Mouse (Mus musculus) lung, postnatal 0 days (tissue): Measurements from ENCODE around the gene Taf13. TPM values are rescaled to one million over a fixed set of nuclear protein-coding genes. Genes with fewer than 3 reads are reported as not detected.
A peak's percentile ranks its signal among the peaks of the same experiment; 100 is the strongest.
"Not testable (repeated sequence)": the region's sequence is repeated elsewhere in the genome, so short reads cannot be mapped to it uniquely, and the experiment has no call there.

ENCODE experiments used
- ATAC-seq: fragments of 200-750 bp; cut with Nextera tagmentation; 2 replicates; pipeline ENCODE4 v1.8.0; 2017; ENCODE audit warnings: moderate library complexity
- DNase-seq: peaks from one replicate; pipeline ENCODE4 v3.0.0-alpha.2; 2016; ENCODE audit warnings: low spot score
- H3K27ac ChIP-seq: fragments of 300-500 bp; sonication (generic); 2 replicates; pipeline ENCODE4 v1.5.1; 2014; ENCODE audit warnings: antibody characterized with exemption, mild to moderate bottlenecking, low read length, mixed read lengths
- H3K27me3 ChIP-seq: fragments of 300-500 bp; sonication (generic); replicated peaks from 2 replicates; pipeline ENCODE4 v1.6.1; 2014; ENCODE audit warnings: low read length, mixed read lengths; ENCODE audit not compliant: insufficient read depth
- H3K36me3 ChIP-seq: fragments of 300-500 bp; sonication (generic); 2 replicates; pipeline ENCODE4 v1.6.1; 2014; ENCODE audit warnings: low read length, mixed read lengths; ENCODE audit not compliant: insufficient read depth
- H3K4me1 ChIP-seq: fragments of 300-500 bp; sonication (generic); 2 replicates; pipeline ENCODE4 v1.6.1; 2014; ENCODE audit warnings: antibody characterized with exemption, low read depth, low read length, mixed read lengths; ENCODE audit not compliant: insufficient read depth
- H3K4me2 ChIP-seq: fragments of 300-500 bp; sonication (generic); replicated peaks from 2 replicates; pipeline ENCODE4 v1.6.1; 2014; ENCODE audit warnings: low read depth, mild to moderate bottlenecking, low read length, moderate library complexity, mixed read lengths
- H3K4me3 ChIP-seq: fragments of 300-500 bp; sonication (generic); 2 replicates; pipeline ENCODE4 v1.5.1; 2014; ENCODE audit warnings: low read depth, low read length
- H3K9ac ChIP-seq: fragments of 300-500 bp; sonication (generic); replicated peaks from 2 replicates; pipeline ENCODE4 v1.6.1; 2014; ENCODE audit warnings: low read depth, mild to moderate bottlenecking
- H3K9me3 ChIP-seq: fragments of 300-500 bp; sonication (generic); 2 replicates; pipeline ENCODE4 v1.6.1; 2016; ENCODE audit warnings: low read length, mixed read lengths
- CTCF ChIP-seq: IDR thresholded peaks from 2 replicates; pipeline ENCODE4 v1.5.1; 2016; ENCODE audit warnings: antibody characterized with exemption, mild to moderate bottlenecking
- EP300 ChIP-seq: IDR thresholded peaks from 2 replicates; pipeline ENCODE4 v1.6.1; 2016; ENCODE audit warnings: antibody characterized with exemption, mild to moderate bottlenecking, control low read depth
- WGBS: fragments of 180-500 bp; shearing (Covaris S2); extraction: QIAGEN DNeasy Blood & Tissue Kit; methylation state at CpG from one replicate; pipeline ENCODE4 v1.1.7; 2014; 5-methylcytosine and 5-hydroxymethylcytosine counted together
- polyA plus RNA-seq: library from polyadenylated mRNA; unstranded; fragments of >200 nt; fragmentation: Nextera tagmentation; extraction: Ambion mirVana; gene quantifications from 2 replicates; pipeline ENCODE4 v1.2.1, GENCODE M21; 2015

Gene Taf13
- polyA plus RNA-seq, 1 experiment from 2014 or later, result 45.9 TPM

DNA sequence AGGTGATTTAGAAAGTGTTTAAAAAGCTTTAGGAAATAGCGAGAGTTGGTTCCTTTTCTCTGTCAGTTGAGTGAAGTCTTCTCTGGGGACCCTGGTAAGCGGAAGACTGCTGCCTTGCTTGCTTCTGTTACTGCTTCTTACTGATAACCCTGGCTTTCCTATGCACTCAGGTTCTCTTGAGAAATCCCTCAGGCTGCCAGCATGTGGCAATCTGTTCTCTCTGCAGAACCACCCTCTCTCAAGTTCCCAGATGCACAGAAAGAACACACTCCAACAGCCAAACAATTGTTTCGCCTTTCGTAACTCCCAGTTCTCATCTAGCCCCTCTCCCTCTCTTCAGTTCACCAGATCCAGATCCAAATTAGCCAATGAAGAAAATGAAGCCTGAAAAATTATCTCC is 13.6 kb upstream of the Taf13 start:
- peaks cover 10% of the 10 kb centered on the region for H3K4me1 ChIP-seq
- ATAC-seq (no peak), DNase-seq (peak; percentile 37)
- H3K27ac ChIP-seq, result no peak overlapping the region
- H3K9ac ChIP-seq, result no peak overlapping the region
- no peak overlapping the region for H3K4me2 ChIP-seq
- TF ChIP-seq EP300, result no peak
- no peak for TF ChIP-seq CTCF
- WGBS, result 81% methylated on average over 4 of the region's 4 CpGs
- H3K4me3 ChIP-seq, result no peak overlapping the region
- H3K27me3 ChIP-seq, result no peaks in the 10 kb centered on the region
- H3K36me3 ChIP-seq, result peaks cover 11% of the 10 kb centered on the region; the same call in 1 of the 2 replicates
- H3K9me3 ChIP-seq, result no peaks in the 10 kb centered on the region

DNA sequence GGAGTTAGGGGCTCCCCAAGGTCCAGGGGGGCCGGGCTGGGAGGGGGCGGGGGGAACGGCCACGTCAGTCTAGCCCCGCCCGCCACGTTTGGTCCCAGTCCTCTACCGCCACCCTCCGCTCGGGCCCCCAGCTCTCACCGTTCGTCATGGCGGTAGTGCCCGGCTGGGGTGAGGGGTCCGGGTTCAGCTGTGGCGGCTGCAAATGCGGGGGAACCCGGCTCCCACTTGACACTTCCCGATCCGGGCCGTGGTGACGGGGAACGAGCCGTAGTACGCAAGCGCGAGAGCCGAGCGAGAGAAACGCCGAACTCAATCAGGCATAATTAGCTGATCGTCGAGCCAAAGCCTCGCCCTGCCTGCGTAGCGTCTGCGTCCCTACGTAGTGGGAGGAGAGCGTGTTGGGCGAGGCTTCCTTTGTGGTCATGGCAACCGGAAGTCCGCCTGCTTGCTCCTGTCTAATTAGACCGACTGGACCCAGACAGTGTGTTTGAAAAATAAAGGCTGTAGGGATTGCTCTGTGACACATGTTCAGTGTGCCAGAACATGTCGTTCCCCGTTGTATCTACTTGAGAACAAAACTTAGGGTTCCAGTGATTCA is 9.3 kb upstream of the Taf13 start, which contains the start of gene Tmem167b:
Gene Tmem167b (minus strand): TSS at position 334 of the 598 bp plus-strand sequence.
- DNase-seq (peak; percentile 100), ATAC-seq (peak; percentile 97)
- Histone ChIP-seq H3K9me3 (no peaks in the 10 kb centered on the region), H3K4me3 (peak within 1 kb of the TSS; percentile 82), H3K9ac (peak within 1 kb of the TSS; percentile 84), H3K27ac (peak within 1 kb of the TSS; percentile 95), H3K27me3 (no peaks in the 10 kb centered on the region), H3K4me1 (peaks cover 10% of the 10 kb centered on the region), H3K4me2 (peak within 1 kb of the TSS; percentile 77), H3K36me3 (peaks cover 11% of the 10 kb centered on the region; the same call in 1 of the 2 replicates)
- TF ChIP-seq CTCF (no peak), EP300 (peak; percentile 97)
- WGBS, result under 1% methylated on average over 45 of the region's 45 CpGs

DNA sequence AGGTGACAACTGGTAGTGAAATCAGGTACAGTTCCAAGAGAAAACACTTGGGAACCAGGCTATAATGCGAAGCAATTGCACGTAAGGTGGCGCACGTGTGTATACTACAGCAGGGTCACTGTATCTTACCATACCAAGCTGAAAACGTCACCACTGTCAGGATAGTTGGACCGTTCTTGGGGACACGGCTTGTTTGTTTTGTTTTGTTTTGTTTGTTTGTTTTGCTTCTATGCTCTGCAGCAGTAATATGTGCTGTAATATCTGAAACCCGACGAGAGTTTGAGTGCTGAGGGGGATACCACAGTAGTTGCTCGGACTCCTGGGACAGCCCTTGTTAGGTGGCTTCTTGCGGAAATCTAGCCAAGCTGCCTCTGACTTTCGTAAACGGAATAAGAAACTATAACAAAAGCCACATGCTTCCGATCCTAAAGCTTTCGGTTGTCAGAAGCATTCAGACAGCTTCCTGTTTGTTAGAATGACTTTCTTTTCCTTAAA is 8.7 kb upstream of the Taf13 start:
- peaks cover 10% of the 10 kb centered on the region for H3K4me1 ChIP-seq
- H3K4me2 ChIP-seq, result peak overlapping the region; percentile 77
- DNase-seq, result no peak
- peak overlapping the region; percentile 41; the same call in 1 of the 2 replicates for H3K9ac ChIP-seq
- peak; percentile 66 for ATAC-seq
- peak overlapping the region; percentile 95 for H3K27ac ChIP-seq
- no peaks in the 10 kb centered on the region for H3K9me3 ChIP-seq
- TF ChIP-seq CTCF, result peak; percentile 61
- TF ChIP-seq EP300, result no peak
- H3K36me3 ChIP-seq, result peaks cover 10% of the 10 kb centered on the region; the same call in 1 of the 2 replicates
- peak overlapping the region; percentile 82 for H3K4me3 ChIP-seq
- 3% methylated on average over 15 of the region's 15 CpGs for WGBS
- no peaks in the 10 kb centered on the region for H3K27me3 ChIP-seq

- Histone ChIP-seq H3K4me1 (peaks cover 10% of the 10 kb centered on the region), H3K4me2 (peak overlapping the region; percentile 77), H3K27me3 (no peaks in the 10 kb centered on the region), H3K4me3 (peak overlapping the region; percentile 82), H3K36me3 (peaks cover 6% of the 10 kb centered on the region; the same call in 1 of the 2 replicates), H3K27ac (peak overlapping the region; percentile 95), H3K9me3 (no peaks in the 10 kb centered on the region), H3K9ac (peak overlapping the region; percentile 41; the same call in 1 of the 2 replicates)
- DNase-seq, result peak; percentile 94
- 1% methylated on average over 4 of the region's 4 CpGs for WGBS
- peak; percentile 22 for ATAC-seq
- TF ChIP-seq EP300, result no peak; the same call in 1 of the 2 replicates
- peak; percentile 86 for TF ChIP-seq CTCF
Measured at GRCm38 (mm10) chr3:108563309-108563708, 8.2 kb upstream of the Taf13 start.

DNA sequence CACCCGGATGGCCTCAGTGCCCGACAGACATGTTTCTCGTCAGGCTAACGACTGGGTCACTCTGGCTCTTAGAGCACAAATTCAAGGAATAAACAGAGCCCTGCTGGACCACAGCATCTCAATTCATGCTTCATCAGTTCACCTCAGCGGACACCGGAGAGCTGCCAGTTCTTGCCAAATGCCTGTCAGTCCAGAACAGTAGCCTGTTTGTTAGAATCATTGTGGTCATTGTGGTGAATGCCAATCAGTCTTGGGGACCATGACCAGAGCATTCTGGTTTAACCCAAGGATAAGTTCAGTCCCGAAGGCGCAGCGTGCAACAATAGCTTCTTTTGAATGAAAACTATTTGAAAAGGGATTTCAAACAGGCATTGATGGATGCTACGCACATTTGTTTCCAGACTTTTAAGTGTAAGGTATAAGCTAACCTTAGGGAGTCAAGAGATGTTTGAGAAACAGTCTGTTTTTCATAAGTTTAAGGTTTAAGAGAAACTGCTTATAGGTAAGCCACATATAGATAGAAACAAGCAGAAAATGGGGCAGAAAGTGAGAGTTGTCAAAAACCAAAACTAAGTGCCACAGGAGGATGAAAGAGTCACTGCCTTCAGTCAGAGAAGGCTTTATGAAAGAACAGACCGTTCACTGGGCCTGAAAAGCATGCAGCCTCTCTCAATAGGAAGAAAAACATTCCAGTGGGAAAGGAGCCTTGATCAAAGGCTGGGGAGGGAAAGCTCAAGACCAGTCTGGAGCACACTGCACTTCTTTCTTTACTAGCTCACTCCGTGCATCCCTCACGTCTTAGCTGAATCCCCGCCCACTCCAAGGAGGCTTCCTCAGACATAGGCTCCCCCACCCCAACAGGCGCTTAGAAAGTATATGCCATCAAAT is 3.3 kb upstream of the Taf13 start:
- ATAC-seq (no peak), DNase-seq (no peak)
- Histone ChIP-seq H3K4me3 (no peak overlapping the region), H3K9ac (no peak overlapping the region), H3K4me1 (no peaks in the 10 kb centered on the region), H3K27ac (no peak overlapping the region), H3K9me3 (no peaks in the 10 kb centered on the region), H3K27me3 (no peaks in the 10 kb centered on the region), H3K36me3 (no peaks in the 10 kb centered on the region), H3K4me2 (no peak overlapping the region)
- TF ChIP-seq CTCF (no peak), EP300 (no peak)
- 58% methylated on average over 15 of the region's 15 CpGs for WGBS

- 44% methylated on average over 2 of the region's 3 CpGs for WGBS
- H3K9me3 ChIP-seq, ATAC-seq, H3K27me3 ChIP-seq, H3K36me3 ChIP-seq, H3K4me3 ChIP-seq, H3K4me1 ChIP-seq, H3K9ac ChIP-seq, H3K27ac ChIP-seq, H3K4me2 ChIP-seq, DNase-seq: not testable (repeated sequence)
Measured at GRCm38 (mm10) chr3:108569636-108570035, 1.9 kb upstream of the Taf13 start.
